Comparison of ENCODE assay signal across 8 mouse cellular contexts in genomic region chr5:20702480-20703303, GRCm38 (mm10).
DNase-seq lines count a peak whose midpoint lies in the region; ATAC-seq and TF ChIP-seq lines count a peak whose summit lies in the region.

No protein-coding gene starts in this region.

- peak; percentile 68 for ATAC-seq in intestine, embryonic 14.5 days (replicated peaks; ENCODE audit: low FRiP score, low TSS enrichment, low read depth)
- 0 out of 2 replicates have a peak, but pooled peaks have one; percentile 31 for ATAC-seq in limb, embryonic 15.5 days (ENCODE audit: insufficient number of reproducible peaks, low FRiP score, low TSS enrichment, low read depth)

- peak overlapping the region; percentile 80 for H3K9ac ChIP-seq in intestine, embryonic 14.5 days (ENCODE audit: low read length)
- peak overlapping the region; percentile 77 for H3K9ac ChIP-seq in limb, embryonic 15.5 days

- H3K4me3 ChIP-seq in E14TG2a.4 (replicated peaks; ENCODE audit: low read length): peak overlapping the region; percentile 86
- peak overlapping the region; percentile 66 for H3K4me3 ChIP-seq in intestine, embryonic 14.5 days (ENCODE audit: low read depth, low read length)
- peak overlapping the region; percentile 72 for H3K4me3 ChIP-seq in limb, embryonic 15.5 days

- H3K4me1 ChIP-seq in E14TG2a.4 (replicated peaks; ENCODE audit: low read depth, low read length): peaks cover 54% of the 10 kb centered on the region
- H3K4me1 ChIP-seq in intestine, embryonic 14.5 days (replicated peaks; ENCODE audit: control insufficient read depth, insufficient read depth, low read length): peaks cover 4% of the 10 kb centered on the region
- peaks cover 9% of the 10 kb centered on the region; the same call in 1 of the 2 replicates for H3K4me1 ChIP-seq in limb, embryonic 15.5 days

- H3K9me3 ChIP-seq in E14TG2a.4 (ENCODE audit: low read length): peaks cover 7% of the 10 kb centered on the region
- no peaks in the 10 kb centered on the region for H3K9me3 ChIP-seq in intestine, embryonic 14.5 days (ENCODE audit: control insufficient read depth, low read length)
- no peaks in the 10 kb centered on the region for H3K9me3 ChIP-seq in limb, embryonic 15.5 days

- TF ChIP-seq CTCF in E14TG2a.4 (conservative IDR thresholded peaks at IDR 0.05; ENCODE audit: low read length): no peak

- no peaks in the 10 kb centered on the region for H3K27me3 ChIP-seq in E14TG2a.4 (ENCODE audit: insufficient read depth, low read length)
- no peaks in the 10 kb centered on the region for H3K27me3 ChIP-seq in intestine, embryonic 14.5 days (replicated peaks; ENCODE audit: control insufficient read depth, insufficient read depth, low read length)
- H3K27me3 ChIP-seq in limb, embryonic 15.5 days: 0 out of 2 replicates have a peak, but pooled peaks cover 3% of the 10 kb centered on the region

- H3K36me3 ChIP-seq in E14TG2a.4 (ENCODE audit: insufficient read depth, low read length): no peaks in the 10 kb centered on the region
- no peaks in the 10 kb centered on the region for H3K36me3 ChIP-seq in intestine, embryonic 14.5 days (ENCODE audit: control insufficient read depth, insufficient read depth, low read length)
- H3K36me3 ChIP-seq in limb, embryonic 15.5 days: no peaks in the 10 kb centered on the region

- H3K4me2 ChIP-seq in intestine, embryonic 14.5 days (ENCODE audit: low read length): peak overlapping the region; percentile 67
- H3K4me2 ChIP-seq in limb, embryonic 15.5 days: peak overlapping the region; percentile 84

- H3K27ac ChIP-seq in intestine, embryonic 14.5 days (ENCODE audit: low read depth): peak overlapping the region; percentile 95
- H3K27ac ChIP-seq in limb, embryonic 15.5 days: peak overlapping the region; percentile 96

- under 1% methylated on average over 32 of the region's 57 CpGs for WGBS in intestine, embryonic 14.5 days
- WGBS in limb, embryonic 15.5 days: under 1% methylated on average over 55 of the region's 57 CpGs

- peak; percentile 68 for DNase-seq in 3134 (ENCODE audit: extremely low read depth, insufficient read length, low spot score)
- peak; percentile 41 to 62 for DNase-seq in cerebellum, adult 18-20 months
- peak; percentile 45 for DNase-seq in forelimb bud, embryonic 11.5 days (ENCODE audit: low read depth, low spot score)
- DNase-seq in intestine, embryonic 14.5 days (ENCODE audit: low spot score): peak; percentile 79
- DNase-seq in naive thymus-derived CD4-positive, alpha-beta T cell, adult 2 months (ENCODE audit: low read depth): peak; percentile 66
- DNase-seq in thymus, postnatal 4 days: peak; percentile 61

Comparison
In these comparisons a context has a peak if more than half of its experiments do, and no peak if none do; other contexts are left out.
1. Peak in every context shown above with its lines: DNase-seq, ATAC-seq, H3K4me3 ChIP-seq and H3K27ac ChIP-seq.